Mouse (Mus musculus): Measurements from ENCODE around the gene Ubc.

DNA sequence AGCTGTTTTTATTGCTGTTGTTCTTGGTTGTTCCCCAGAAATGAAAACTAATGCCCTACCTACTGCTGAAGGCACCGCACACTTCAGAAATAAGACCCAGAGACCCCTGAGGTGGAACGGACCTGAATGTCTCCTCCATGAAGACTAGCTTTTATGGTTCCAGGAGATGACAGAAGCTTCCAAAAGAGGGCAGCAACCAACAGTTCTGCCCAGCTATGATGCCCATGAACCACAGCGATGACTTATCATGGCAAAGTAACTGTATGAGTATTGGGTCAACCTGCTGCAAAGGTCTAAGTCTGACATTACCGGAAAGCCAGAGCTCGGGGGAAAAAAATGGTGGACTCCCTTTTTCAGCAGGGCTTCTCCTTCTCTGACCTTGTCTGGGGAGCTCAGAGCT is 11.1 kb downstream of the Ubc start:
- TF ChIP-seq POLR2A (IDR thresholded peaks at IDR 0.05; ENCODE audit: borderline replicate concordance, insufficient read depth, low read length) (no peak), CTCF (IDR thresholded peaks at IDR 0.05; ENCODE audit: borderline replicate concordance, insufficient read depth, low read depth, low read length) (no peak)
